Mouse (Mus musculus) adrenal gland, postnatal 36 days (tissue): ENCODE measurements at regions not wholly inside any gene's neighbourhood (a gene's known extent, or its start where the extent isn't known, plus 50 kb on each side); places are given as distances from the start of the nearest gene placed in this dataset.

Experiments used
- DNase-seq, 2 experiments: peaks; one replicate each; pipeline ENCODE4 v3.0.0; 2021; ENCODE audit warnings: mixed read lengths in 1 of 2

DNA sequence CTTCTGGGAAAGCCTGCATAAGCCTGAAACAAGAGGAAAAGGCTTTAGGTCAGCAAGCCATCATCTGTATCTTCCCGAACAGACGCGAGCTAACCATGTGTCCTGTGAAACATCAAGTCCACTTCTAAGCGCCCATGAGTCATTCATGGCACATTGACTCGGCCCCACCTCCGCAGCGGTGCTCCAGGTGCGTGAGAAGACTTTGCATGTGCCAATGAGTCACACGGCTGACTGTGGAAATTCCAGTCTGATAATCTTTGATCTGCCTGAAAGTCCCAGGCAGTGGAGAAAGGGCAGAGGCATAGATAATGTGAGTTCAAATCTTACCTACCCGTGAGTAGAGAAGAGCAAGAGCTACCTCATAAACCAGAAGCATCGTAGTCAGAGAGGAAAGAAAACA, 137.8 kb downstream of the Pfkfb3 start:
- no peak for DNase-seq

GRCm38 (mm10) chr2:11412521-11412920, 141.4 kb downstream of the Pfkfb3 start:
- DNase-seq, result no peak

DNA sequence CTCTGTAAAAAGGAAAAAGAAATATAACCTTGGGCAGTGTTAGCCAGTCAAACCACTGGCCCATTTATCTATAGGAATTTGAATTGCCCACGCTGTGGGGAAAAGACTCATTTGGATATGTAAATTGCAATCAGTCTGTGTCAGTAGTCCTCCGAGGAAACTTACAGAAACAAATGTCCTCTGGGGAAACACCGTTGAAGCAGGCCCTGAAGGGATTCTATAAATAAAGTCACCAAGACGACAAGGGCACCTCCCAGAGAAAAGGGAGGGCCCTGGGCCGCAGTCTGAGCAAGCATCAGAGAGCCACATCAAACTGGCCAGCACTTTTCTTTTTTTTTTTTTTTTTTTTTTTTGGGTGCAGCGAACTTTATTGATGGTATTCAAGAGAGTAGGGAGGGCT, 145.4 kb downstream of the Pfkfb3 start:
- DNase-seq, result no peak

- no peak for DNase-seq
Observed at GRCm38 (mm10) chr2:11406103-11406615, 147.7 kb downstream of the Pfkfb3 start.

DNA sequence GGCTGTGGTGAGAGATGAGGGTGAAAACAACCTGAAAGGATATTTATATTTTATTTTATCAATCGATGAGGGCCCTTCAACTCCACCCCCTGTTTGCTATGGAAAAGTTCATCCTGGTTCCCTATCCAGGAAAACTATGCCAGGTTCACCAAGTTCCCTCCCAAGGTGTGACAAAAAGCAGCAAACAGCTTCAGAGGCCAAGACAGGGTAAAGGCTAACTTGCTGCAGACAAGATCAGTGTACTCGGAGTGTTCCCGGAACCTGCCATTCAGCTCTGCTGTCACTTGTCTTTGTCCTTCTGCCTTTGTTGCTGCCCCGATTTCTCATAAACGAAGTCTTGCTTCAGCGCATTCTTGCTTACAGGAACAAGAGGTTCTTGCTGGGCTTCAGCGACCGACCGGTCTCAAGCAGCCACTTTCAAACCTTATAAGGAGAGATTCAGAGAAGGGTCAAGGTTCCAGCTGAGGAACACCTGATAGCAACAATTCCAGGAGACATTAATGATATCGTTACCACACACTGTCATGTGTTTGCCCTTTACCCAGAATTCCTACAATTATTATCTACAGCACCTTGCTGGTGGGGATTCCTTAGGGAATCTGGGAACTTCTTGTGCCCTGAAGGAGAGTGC, 151.5 kb downstream of the Pfkfb3 start:
- DNase-seq, result no peak

GRCm38 (mm10) chr2:11399411-11399810, 154.5 kb downstream of the Pfkfb3 start:
- no peak for DNase-seq

- no peak for DNase-seq
Observed at GRCm38 (mm10) chr2:11398949-11399348, 154.9 kb downstream of the Pfkfb3 start.

GRCm38 (mm10) chr2:11398391-11398790, 155.5 kb downstream of the Pfkfb3 start:
- DNase-seq, result no peak

- no peak for DNase-seq
Observed at GRCm38 (mm10) chr2:11396835-11397234, 157.0 kb downstream of the Pfkfb3 start.

- DNase-seq, result no peak
Observed at GRCm38 (mm10) chr2:11394675-11395349, 159.1 kb downstream of the Pfkfb3 start.

DNA sequence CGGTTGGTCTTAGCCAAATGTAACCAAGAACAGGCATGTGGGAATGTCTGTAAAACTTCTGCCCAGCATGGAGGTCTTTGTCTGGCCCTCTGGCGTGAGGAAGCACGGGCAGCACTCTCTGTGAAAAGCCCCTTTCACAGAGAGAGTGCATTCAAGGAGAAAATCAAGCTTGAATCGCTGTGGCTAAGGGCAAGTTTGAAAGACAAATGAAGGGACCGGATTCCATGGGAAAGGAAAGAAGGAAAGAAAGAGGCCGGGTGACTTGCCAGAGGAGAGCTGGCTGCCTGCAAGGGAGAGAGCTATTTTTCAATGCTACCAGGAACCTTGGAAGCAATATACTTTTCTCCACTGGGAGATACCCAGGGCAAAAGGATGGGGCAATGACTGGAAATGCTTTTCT, 162.2 kb downstream of the Pfkfb3 start:
- no peak for DNase-seq

DNA sequence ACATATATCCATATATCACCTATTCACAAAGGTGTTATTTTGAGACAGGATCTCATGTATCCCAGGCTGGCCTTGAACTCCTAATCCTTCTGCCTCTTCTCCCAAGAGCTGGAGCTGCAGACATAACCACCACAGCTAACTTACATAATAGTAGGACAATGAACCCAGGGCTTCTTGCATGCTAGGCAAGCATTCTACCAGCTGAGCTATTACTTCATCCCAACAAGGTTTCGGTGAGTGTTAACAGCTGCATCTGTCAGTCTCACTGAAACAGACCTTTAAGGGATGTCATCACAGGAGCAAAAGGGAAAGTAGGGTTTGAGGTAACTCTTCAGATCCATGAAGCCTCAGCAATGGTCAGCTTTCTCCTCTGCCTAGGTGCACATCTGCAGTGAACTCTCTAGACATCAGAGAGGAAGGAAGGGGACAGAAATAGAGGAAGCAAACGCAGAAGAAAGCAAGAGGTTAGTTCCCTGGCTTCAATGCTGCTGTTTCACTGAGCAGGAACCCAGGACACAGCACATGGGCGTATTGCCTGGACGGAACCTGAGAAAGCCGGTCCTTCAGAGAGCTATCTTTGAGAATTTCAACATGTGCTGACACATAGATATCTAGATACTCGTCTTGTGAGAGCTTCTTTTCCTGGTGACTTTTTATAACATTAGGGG, 163.1 kb downstream of the Pfkfb3 start:
- no peak for DNase-seq

- DNase-seq, result no peak
Observed at GRCm38 (mm10) chr2:11387623-11388022, 166.3 kb downstream of the Pfkfb3 start.

DNA sequence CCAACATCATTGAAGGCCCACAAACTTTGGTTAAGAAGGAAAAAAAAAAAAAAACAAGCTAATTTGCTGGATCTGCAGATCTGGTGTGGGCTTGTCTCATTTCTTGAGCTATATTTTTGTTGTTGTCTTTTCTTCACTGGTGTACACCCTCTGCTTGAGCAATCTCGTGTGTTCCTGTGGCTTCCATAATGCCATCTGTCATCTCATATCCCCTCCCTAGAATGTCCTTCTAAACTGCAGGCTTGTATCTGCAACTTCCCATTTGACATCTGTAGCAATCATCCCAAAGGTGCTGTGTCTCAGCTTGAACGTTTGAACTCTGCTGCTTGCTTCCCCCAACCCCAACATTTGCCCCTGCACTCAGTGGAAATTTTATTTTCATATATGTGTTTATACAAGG, 170.1 kb downstream of the Pfkfb3 start:
- no peak for DNase-seq

DNA sequence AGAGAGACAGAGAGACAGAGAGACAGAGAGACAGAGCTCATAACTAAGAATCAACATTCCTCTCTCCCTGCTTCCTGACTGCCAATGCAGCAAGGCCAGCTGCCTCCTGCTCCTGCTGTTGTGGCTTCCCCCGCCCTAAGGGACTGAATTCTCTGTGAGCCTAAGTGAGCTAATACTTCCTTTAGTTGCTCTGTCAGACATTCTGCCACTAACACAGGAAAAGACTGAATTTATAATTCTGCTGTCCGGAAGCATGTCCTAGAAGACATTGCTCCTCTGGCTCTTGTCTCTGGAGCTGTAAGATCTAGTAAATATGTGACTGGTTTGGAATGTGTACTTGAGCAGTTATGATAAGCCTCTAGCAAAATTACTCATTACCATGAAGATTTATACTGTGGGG, 176.7 kb downstream of the Pfkfb3 start:
- DNase-seq, result peak in 1 of 2 experiments; percentile 44

DNA sequence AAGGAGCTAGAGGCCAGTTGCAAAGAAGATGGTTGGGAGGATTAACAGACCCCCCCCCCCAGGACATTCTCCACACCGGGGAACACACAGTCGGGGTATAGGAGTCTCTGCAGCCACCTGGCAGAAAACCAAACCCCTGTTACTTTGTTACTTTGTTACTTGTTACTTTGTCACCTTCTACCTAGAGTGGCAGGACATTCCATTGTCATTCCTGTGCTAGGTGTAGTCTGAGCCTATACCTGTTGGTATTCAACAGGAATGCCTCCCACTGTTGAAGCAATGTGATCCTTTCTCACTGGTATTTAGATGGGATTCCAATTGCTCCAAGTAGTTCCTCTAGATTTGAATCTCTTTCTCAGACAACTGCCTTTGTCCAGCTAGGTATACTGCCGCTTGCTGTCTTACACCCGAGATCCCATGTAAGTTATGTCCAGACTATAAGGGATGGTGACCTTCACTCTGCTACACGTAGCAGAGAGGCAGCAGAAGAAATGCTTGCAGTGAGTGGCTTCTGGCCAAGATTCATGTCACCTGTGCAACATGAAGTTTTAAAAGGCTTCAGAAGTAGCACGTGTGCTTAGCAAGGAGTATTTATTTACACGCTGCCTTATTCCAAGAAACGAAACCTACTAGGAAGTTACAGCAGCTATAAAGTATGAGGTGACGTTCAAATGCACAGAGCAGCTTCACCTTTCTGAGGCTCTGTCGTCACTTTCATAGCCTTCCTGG, 178.0 kb downstream of the Pfkfb3 start:
- no peak for DNase-seq

- DNase-seq, result peak; percentile 53 to 66
Observed at GRCm38 (mm10) chr2:11375092-11375491, 178.8 kb downstream of the Pfkfb3 start.

- no peak for DNase-seq
Observed at GRCm38 (mm10) chr2:11370273-11370672, 183.6 kb downstream of the Pfkfb3 start.

- DNase-seq, result no peak
Observed at GRCm38 (mm10) chr2:11367319-11367718, 186.6 kb downstream of the Pfkfb3 start.

DNA sequence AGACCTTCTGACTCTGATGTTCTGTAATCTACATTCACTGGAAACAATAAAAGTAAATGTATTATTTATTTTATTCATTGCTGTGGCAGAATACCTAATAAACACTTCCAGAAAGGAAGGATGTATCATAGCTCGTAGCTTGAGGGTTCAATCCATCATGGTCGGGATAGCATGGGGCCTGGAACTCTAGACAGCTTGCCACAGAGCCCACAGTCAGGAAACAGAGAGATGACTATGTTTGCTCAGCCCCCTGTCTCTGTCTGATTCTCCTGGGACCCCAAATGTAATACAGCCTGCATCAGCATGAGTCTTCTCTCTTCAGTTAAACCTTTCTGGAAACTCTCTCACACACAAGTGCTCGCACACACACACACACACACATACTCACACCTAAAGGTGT, 188.1 kb downstream of the Pfkfb3 start:
- DNase-seq, result no peak

DNA sequence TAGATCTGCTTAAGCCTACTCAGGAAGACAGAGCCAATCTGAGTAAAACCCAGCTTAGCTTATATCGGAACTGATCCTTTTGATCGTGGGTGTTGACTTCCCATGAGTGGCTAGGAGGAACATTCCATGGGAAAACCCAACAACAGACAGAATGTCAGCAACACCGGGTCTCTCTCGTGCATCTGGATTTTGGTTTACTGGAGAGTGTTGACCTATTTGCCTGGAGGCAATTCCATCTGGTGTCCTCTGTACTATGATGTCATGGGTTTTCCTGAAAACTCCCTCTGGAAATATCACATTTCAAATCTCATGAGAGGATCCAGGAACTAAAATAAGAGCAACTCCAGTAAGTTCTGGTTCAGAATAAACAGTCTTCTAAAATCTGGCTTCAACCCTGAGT, 188.5 kb downstream of the Pfkfb3 start:
- DNase-seq, result no peak

DNA sequence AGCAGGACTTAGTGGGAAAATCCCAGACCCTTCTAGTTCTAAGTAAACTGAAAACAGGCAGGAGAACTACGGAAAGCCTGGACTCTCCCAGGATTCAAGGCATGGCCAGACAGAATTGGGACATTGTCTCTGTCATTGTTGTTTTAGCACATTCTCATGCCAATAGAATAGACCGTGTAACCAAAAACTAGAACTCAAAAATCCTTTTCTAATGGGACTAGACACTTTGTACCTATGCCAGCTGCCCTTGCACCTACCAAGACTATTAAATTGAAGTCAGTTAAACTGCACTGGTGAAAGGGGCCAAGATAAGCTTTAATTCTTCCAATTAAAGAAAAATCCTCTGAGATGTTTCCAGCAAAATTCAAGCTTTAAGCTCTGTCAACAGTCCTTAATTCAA, 189.8 kb downstream of the Pfkfb3 start:
- DNase-seq, result no peak

DNA sequence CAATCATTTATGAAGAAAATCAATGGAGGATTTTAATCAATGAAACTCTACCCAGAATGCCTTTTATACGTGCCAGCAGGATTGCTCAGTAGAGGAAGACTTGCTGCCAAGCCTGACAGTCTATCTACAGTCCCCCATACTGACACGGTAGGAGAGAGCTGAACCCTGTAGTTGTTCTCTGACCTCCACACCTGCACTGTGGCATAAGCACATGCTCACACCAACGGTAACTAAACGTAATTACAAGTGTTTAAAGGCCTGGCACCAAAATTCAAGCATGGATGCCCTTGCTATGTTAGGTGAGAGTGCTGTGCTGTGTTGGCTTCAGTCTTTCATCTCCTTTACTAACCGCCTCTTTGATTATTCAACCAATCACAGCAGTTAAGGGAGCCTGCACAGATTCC, 190.8 kb downstream of the Pfkfb3 start:
- DNase-seq, result no peak
